In genomic region chr6:83161921-83162641, GRCm38 (mm10) we compare ENCODE assay signal across 8 mouse cellular contexts. TPM values are rescaled to one million over a fixed set of nuclear protein-coding genes. Genes with fewer than 3 reads are reported as not detected.
DNase-seq lines count a peak whose midpoint lies in the region; ATAC-seq lines count a peak whose summit lies in the region.

No protein-coding gene starts in this region.

- no peak overlapping the region for H3K27ac ChIP-seq in heart, embryonic 15.5 days

- peak overlapping the region; percentile 46 for H3K9ac ChIP-seq in heart, embryonic 15.5 days

- WGBS in heart, embryonic 15.5 days, result 1% methylated on average over 49 of the region's 49 CpGs

- peaks cover 30% of the 10 kb centered on the region for H3K27me3 ChIP-seq in heart, embryonic 15.5 days

- peak; percentile 58 to 60 for DNase-seq in cerebellum, adult 18-20 months
- peak; percentile 30 to 44 for DNase-seq in cerebellum, postnatal 25 days
- DNase-seq in kidney, postnatal 14 days, result peak; percentile 76
- DNase-seq in lung, postnatal 4 days, result peak; percentile 59 to 69
- DNase-seq in urinary bladder, adult 2 months (ENCODE audit: low spot score), result peak; percentile 46
- no peak for DNase-seq in right cerebral cortex, postnatal 14 days

- H3K4me3 ChIP-seq in heart, embryonic 15.5 days, result peak overlapping the region; percentile 52

- H3K4me1 ChIP-seq in heart, embryonic 15.5 days (replicated peaks), result peaks cover 32% of the 10 kb centered on the region

- H3K36me3 ChIP-seq in heart, embryonic 15.5 days, result no peaks in the 10 kb centered on the region

- peak overlapping the region; percentile 82 for H3K4me2 ChIP-seq in heart, embryonic 15.5 days

- H3K9me3 ChIP-seq in heart, embryonic 15.5 days (replicated peaks), result no peaks in the 10 kb centered on the region

- no peak for ATAC-seq in cerebellum, adult (ENCODE audit: insufficient number of reproducible peaks, low FRiP score, low TSS enrichment)
- ATAC-seq in heart, embryonic 15.5 days (replicated peaks; ENCODE audit: insufficient number of reproducible peaks, insufficient read depth, low FRiP score, low read depth), result no peak

RNA-seq across cellular contexts. Expression of gene Dctn1, which starts 3.6 kb away (rescaled TPM):
- 60.3 and 82.8 TPM in 2 replicates for polyA plus RNA-seq in heart, embryonic 15.5 days (2015; fragmentation: Nextera tagmentation; extraction: Ambion mirVana)
- 97.9 and 119 TPM in 2 replicates for polyA plus RNA-seq in urinary bladder, adult 2 months (2012; rRNA removed)

RNA-seq across cellular contexts. Expression of gene 1700003E16Rik, which starts 5.9 kb away (rescaled TPM):
- polyA plus RNA-seq in heart, embryonic 15.5 days (2015; fragmentation: Nextera tagmentation; extraction: Ambion mirVana), result 0.91 and 1.6 TPM in 2 replicates
- polyA plus RNA-seq in urinary bladder, adult 2 months (2012; rRNA removed), result 1.2 and 1.5 TPM in 2 replicates

RNA-seq across cellular contexts. Expression of gene Wdr54, which starts 5.9 kb away (rescaled TPM):
- 3.4 and 4.3 TPM in 2 replicates for polyA plus RNA-seq in heart, embryonic 15.5 days (2015; fragmentation: Nextera tagmentation; extraction: Ambion mirVana)
- polyA plus RNA-seq in urinary bladder, adult 2 months (2012; rRNA removed), result 4.9 and 5.6 TPM in 2 replicates

RNA-seq across cellular contexts. Expression of gene Rtkn, which starts 26.8 kb away (rescaled TPM):
- polyA plus RNA-seq in heart, embryonic 15.5 days (2015; fragmentation: Nextera tagmentation; extraction: Ambion mirVana), result 19.3 and 26.2 TPM in 2 replicates
- 20.7 and 22.1 TPM in 2 replicates for polyA plus RNA-seq in urinary bladder, adult 2 months (2012; rRNA removed)

RNA-seq across cellular contexts. Expression of gene Ino80b, which starts 36.9 kb away (rescaled TPM):
- polyA plus RNA-seq in heart, embryonic 15.5 days (2015; fragmentation: Nextera tagmentation; extraction: Ambion mirVana), result 7.4 and 9.2 TPM in 2 replicates
- 25.2 and 25.5 TPM in 2 replicates for polyA plus RNA-seq in urinary bladder, adult 2 months (2012; rRNA removed)
